Mouse (Mus musculus) MEL (cell line): Measurements from ENCODE around the gene Frrs1l.

Experiments
- CTCF ChIP-seq, 3 experiments: IDR thresholded peaks in 2 of 3; conservative IDR thresholded peaks in 1 of 3; 2 replicates each; pipeline ENCODE4 v1.5.1; 2011 to 2012; ENCODE audit warnings: low read length in 3 of 3, low read depth in 2 of 3, mild to moderate bottlenecking in 2 of 3, improper control_type of control experiment in 1 of 3, inconsistent platforms in 1 of 3, mixed read lengths in 1 of 3, moderate library complexity in 1 of 3; ENCODE audit not compliant: control insufficient read depth in 1 of 3, insufficient read depth in 1 of 3, poor library complexity in 1 of 3, severe bottlenecking in 1 of 3
- E2F4 ChIP-seq: IDR thresholded peaks from 2 replicates; pipeline ENCODE4 v1.6.1; 2011; ENCODE audit warnings: low read depth, low read length, improper control_type of control experiment, borderline replicate concordance
- EP300 ChIP-seq, 2 experiments: IDR thresholded peaks; 2 replicates each; pipeline ENCODE4 v1.6.1; 2011; ENCODE audit warnings: improper control_type of control experiment in 2 of 2, low read length in 2 of 2, low read depth in 1 of 2, mild to moderate bottlenecking in 1 of 2
- GATA1 ChIP-seq: IDR thresholded peaks from 2 replicates; pipeline ENCODE4 v1.6.1; 2011; ENCODE audit warnings: low read depth, low read length, improper control_type of control experiment
- MXI1 ChIP-seq: IDR thresholded peaks from 2 replicates; pipeline ENCODE4 v1.6.1; 2011; ENCODE audit warnings: mild to moderate bottlenecking, low read depth, low read length, improper control_type of control experiment
- MYB ChIP-seq: IDR thresholded peaks from 2 replicates; pipeline ENCODE4 v1.6.1; 2011; ENCODE audit warnings: mild to moderate bottlenecking, low read depth, low read length, improper control_type of control experiment
- MYC ChIP-seq: IDR thresholded peaks from 2 replicates; pipeline ENCODE4 v1.6.1; 2011; ENCODE audit warnings: low read depth, mild to moderate bottlenecking, low read length, improper control_type of control experiment, moderate library complexity
- POLR2A ChIP-seq, 2 experiments: IDR thresholded peaks; 2 replicates each; pipeline ENCODE4 v1.6.1; 2011 to 2012; ENCODE audit warnings: low read length in 2 of 2, mild to moderate bottlenecking in 2 of 2, control low read depth in 1 of 2, improper control_type of control experiment in 1 of 2, low read depth in 1 of 2, moderate library complexity in 1 of 2; ENCODE audit not compliant: control insufficient read depth in 1 of 2, insufficient read depth in 1 of 2, poor library complexity in 1 of 2
- POLR2AphosphoS2 ChIP-seq: IDR thresholded peaks from 2 replicates; pipeline ENCODE4 v1.6.1; 2011; ENCODE audit warnings: low read length, improper control_type of control experiment
- SMC3 ChIP-seq: IDR thresholded peaks from 2 replicates; pipeline ENCODE4 v1.6.1; 2011; ENCODE audit warnings: low read depth, low read length, improper control_type of control experiment
- TBP ChIP-seq: IDR thresholded peaks from 2 replicates; pipeline ENCODE4 v1.8.0; 2011; ENCODE audit warnings: low read depth, low read length, improper control_type of control experiment
- TCF12 ChIP-seq: IDR thresholded peaks from 2 replicates; pipeline ENCODE4 v1.6.1; 2014; ENCODE audit warnings: low read depth, mild to moderate bottlenecking, inconsistent platforms, low read length, improper control_type of control experiment, moderate library complexity
- USF2 ChIP-seq, 2 experiments: IDR thresholded peaks; 2 replicates each; pipeline ENCODE4 v1.6.1; 2011 to 2012; ENCODE audit warnings: improper control_type of control experiment in 2 of 2, low read length in 2 of 2, borderline replicate concordance in 1 of 2, inconsistent platforms in 1 of 2, low read depth in 1 of 2, mild to moderate bottlenecking in 1 of 2; ENCODE audit not compliant: insufficient read depth in 1 of 2

DNA sequence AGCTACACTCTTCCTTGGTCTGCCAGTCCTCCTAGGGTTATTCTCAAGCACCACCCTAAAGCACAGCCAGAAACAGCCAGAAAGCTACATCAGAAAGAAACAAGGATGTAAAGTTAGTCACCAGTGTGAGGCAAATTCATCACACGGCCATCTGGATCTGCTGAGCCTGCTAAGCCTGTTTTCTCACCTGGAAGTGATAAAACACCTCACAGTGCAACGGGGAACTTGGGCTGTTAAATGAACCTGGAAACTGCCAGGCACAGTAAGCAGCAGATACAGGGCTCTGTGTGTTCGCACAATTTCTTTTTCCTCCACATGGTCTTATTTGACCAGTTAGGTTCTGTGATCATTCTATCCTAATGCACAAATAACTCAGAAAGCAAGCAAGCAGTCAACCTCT is 80.6 kb downstream of the Frrs1l start:
- TF ChIP-seq MXI1 (no peak), POLR2A (IDR thresholded peaks at IDR 0.05; ENCODE audit: control insufficient read depth in 1 of 2, insufficient read depth in 1 of 2, low read depth in 1 of 2, low read length in 2 of 2, poor library complexity in 1 of 2) (no peak), CTCF (IDR thresholded peaks at IDR 0.05 in 2 of 3, conservative IDR thresholded peaks at IDR 0.05 in 1 of 3; ENCODE audit: control insufficient read depth in 1 of 3, insufficient read depth in 1 of 3, low read depth in 2 of 3, low read length in 3 of 3, poor library complexity in 1 of 3, severe bottlenecking in 1 of 3) (no peak), TBP (no peak), E2F4 (no peak), MYB (no peak), TCF12 (no peak), USF2 (IDR thresholded peaks at IDR 0.05; ENCODE audit: borderline replicate concordance in 1 of 2, insufficient read depth in 1 of 2, low read depth in 1 of 2, low read length in 2 of 2) (no peak), GATA1 (no peak), EP300 (IDR thresholded peaks at IDR 0.05; ENCODE audit: low read depth in 1 of 2, low read length in 2 of 2) (no peak), POLR2AphosphoS2 (no peak), MYC (no peak), SMC3 (no peak)
